Mouse (Mus musculus) lung, postnatal 25 days (tissue): ENCODE results near the gene Olfr427.
"Not testable (repeated sequence)": the region's sequence is repeated elsewhere in the genome, so short reads cannot be mapped to it uniquely, and the experiment has no call there.

Experiments used
- DNase-seq: peaks from one replicate; pipeline ENCODE4 v3.0.0; 2022; ENCODE audit warnings: low spot score

The Olfr427 gene

GRCm38 (mm10) chr1:174096591-174096990 is at the start of gene Olfr427:
Olfr427 (plus strand) TSS chr1:174096891.
- DNase-seq = no peak

DNA sequence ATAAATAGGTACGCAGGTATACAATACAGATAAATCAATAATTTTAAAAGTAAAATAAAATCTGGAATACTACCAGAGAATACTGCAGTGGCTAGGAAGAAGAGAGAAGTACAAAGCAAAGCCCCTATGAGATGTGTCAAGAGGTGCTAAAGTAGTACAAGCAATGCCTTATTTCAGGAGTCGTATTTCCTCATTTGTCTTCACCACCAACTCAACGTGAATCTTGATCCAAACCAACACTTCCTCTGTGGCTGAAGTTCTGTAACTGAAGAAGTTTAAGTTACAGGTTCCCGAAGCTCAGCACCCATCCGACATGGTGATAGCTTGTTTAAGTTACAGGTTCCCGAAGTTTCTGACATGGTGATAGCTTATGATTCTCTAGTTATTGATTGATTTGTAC is 48.5 kb upstream of the Olfr427 start:
- not testable (repeated sequence) for DNase-seq

DNA sequence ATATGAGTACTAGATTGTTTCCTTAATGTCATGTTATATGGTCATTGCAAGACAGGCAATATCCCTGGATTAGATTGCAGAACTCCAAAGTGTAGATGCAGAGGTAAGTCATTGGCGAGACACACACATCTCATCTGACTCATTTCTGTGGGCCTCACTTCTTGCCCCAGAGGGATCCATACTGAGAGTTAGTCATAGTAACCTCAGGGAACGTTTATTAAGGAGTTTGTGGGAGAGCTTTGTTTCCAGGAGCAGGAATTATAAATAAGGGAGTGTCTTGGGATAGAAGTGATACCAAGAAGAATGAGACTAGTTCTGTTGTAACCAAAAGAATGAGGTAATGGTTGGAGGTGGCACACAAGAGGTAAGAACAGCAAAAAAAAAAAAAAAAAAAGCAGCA is 47.8 kb upstream of the Olfr427 start, which contains the start of gene Olfr432:
Gene Olfr432 (plus strand): TSS at position 313 of the 400 bp plus-strand sequence.
- DNase-seq = no peak

GRCm38 (mm10) chr1:174049357-174049756 is 47.3 kb upstream of the Olfr427 start:
- DNase-seq = not testable (repeated sequence)

GRCm38 (mm10) chr1:174050532-174050931 is 46.2 kb upstream of the Olfr427 start:
- DNase-seq = no peak

- DNase-seq = no peak
Measured at GRCm38 (mm10) chr1:174051515-174051914, 45.2 kb upstream of the Olfr427 start.

GRCm38 (mm10) chr1:174051931-174052536 is 44.7 kb upstream of the Olfr427 start:
- DNase-seq = no peak

GRCm38 (mm10) chr1:174052981-174053380 is 43.7 kb upstream of the Olfr427 start:
- DNase-seq = no peak

DNA sequence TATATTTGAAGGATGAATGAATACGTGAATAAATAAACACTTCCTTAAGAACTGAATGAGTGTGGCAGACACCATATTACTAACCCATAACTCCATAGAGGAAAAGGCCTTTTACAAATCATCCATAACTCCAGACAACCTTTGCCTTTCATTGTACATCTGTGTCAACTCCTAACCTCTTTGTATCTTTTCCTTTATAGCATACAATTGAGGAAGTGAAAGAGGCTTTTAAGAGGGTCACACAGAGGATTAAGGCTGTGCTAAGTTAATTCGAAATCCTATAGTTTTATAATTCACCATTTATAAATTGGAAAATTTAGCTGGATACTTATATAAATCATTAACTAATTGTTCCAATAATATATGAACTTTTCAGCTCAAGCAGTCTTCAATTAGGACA is 41.4 kb upstream of the Olfr427 start:
- no peak for DNase-seq

DNA sequence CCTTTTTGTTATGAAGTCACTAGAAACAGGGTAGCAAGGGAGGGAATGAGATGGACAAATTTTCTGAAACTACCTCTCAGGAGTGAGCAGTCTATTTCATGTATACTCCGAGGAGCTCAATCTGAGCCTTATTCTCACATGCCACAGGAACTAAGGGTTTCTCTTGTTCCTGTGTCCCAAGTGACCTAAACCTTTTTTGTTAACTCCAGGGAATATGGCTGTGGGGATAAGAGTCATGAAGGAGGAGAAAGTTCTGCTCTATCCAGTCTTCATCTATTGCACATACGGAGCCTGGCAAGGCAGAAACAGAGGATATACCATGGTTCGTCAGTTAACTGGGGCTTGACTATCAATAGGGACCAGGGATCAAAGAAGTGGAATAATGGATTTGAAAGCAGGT is 30.4 kb upstream of the Olfr427 start, which contains the start of gene Olfr430:
Gene Olfr430 (plus strand): TSS at position 301 of the 400 bp plus-strand sequence.
- DNase-seq = no peak

DNA sequence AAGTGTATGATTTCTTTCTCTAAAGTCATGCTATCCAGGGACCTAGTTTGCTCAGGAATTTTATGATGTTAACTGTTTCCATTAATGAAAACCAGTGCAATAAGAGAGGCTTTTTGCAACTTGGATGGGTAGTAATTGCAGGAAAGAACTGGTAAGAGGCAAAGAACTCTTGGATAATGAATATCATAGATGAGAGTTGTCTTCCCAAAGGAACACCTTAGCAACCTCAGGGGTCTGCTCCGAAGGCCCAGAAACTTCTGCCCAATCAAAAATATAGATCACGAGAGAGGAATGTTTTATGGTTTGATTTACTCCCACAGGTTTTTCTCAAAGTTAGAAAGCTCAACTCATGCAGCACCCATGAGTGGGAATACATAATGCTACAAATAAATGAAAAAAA is 12.7 kb upstream of the Olfr427 start, which contains the start of gene Olfr429:
Gene Olfr429 (plus strand): TSS at position 301 of the 400 bp plus-strand sequence.
- no peak for DNase-seq

DNA sequence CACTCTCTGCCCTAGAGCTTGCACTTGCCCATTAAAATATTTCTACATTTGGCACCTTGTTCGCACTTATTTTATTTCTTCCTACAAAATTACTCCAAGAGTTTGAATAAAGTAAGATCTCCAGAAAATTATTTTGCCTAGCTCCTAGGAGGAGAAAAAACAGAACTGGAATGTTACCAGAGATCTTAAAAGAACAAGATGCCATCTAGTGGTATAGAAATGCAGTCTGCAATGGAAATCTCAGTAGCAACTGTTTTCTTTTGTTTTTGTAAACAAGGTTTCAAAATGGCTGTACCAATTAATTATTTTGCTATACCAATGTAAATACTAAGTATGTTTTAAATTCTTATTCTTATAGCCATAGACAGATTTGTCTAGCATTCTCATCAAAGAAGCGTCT is 7.0 kb downstream of the Olfr427 start:
- DNase-seq = no peak

DNA sequence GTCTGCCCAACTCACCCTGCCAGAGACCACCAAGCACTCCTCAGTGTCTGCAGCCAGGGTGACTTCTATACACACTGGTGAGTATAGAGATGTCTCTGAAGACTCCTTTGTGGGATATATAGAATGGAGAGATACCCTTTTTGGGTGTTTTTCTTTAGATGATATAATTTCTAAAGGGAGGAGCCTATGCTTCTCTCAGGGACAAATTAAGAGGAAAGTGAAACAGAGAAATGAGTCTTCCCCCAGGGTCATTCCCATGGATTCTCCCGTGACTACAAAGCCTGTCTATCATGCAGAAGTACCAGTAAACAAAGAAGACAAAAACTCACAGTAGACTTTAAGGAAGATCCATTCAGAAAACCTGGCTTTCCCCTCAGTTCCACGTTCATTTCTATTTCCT is 24.4 kb downstream of the Olfr427 start, which contains the start of gene Olfr231:
Gene Olfr231 (minus strand): TSS at position 101 of the 400 bp plus-strand sequence.
- DNase-seq = no peak

DNA sequence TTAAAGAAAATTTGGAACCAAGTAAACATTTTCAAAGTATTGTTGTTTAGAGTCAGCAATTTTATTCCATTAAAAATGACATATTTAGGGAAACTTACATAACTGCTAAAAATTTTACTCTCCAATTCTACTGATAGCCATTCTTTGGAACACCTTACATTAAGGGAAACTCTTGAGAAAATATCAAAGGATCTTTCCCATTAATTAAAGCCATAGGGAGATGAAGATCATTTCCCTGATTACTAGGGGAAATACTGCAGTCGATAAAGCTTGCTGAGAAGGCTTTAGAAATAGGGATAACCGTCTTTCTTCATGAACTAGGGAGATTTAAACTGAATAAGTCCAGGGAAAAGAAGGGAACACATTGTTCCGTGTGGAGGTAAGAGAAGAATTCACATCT is 34.5 kb downstream of the Olfr427 start, which contains the start of gene Olfr424:
Gene Olfr424 (plus strand): TSS at position 301 of the 400 bp plus-strand sequence.
- DNase-seq = no peak

GRCm38 (mm10) chr1:174131999-174132398 is 35.3 kb downstream of the Olfr427 start:
- no peak for DNase-seq

- DNase-seq = no peak
Measured at GRCm38 (mm10) chr1:174141384-174141783, 44.7 kb downstream of the Olfr427 start.

DNA sequence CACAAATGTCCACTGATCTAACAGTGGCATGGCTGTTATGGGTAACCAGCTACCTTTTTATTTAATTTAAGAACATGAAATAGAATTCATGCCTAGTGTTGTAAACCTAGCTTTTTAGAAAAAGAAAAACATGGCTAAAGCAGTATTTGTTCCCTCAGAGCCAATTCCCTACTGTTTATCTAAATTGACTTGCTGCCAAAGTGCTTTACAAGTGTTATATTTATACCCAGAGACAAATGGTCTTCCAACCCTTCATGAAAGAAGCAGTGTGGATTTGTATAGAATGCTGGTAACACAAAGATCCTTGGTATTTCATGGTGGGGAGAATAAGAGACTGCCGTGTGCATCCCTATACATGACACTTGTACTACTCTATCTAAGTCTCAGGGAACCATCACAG is 50.0 kb downstream of the Olfr427 start:
- no peak for DNase-seq

GRCm38 (mm10) chr1:174149289-174149688 is 52.6 kb downstream of the Olfr427 start:
- DNase-seq = no peak
